Comparison of ENCODE assay signal across 13 mouse cellular contexts in the genomic region with DNA sequence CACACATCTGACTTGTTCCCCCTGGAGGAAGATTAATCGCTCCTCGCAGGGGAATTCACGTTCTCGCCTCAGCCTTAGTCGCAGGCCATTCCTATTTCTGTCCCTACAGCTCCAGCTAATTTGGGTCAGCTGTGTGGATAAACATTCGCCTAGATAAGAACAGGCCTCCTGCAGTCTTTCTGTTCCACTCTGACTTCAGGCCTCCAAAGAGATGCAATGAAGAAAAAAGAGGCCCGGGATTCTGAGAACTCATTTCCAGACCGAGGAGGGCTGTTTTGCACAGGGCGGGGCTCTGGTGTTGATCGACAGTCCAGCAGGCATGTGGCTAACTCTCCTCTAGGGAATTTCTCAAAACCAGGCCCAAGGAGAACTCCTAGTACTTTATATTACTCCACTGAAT. TPM values are rescaled to one million over a fixed set of nuclear protein-coding genes. Genes with fewer than 3 reads are reported as not detected.
DNase-seq lines count a peak whose midpoint lies in the region; ATAC-seq lines count a peak whose summit lies in the region.
"Had no signal": no experiment of that assay in that cellular context is flagged by ENCODE, and none has a peak within 500 bp of the region (broad histone marks: within the 10 kb centered on the region; RNA-seq: fewer than 3 reads in every experiment).

No protein-coding gene starts in this region.

- H3K27ac ChIP-seq in heart, embryonic 13.5 days (replicated peaks): peak overlapping the region; percentile 90
- H3K27ac ChIP-seq in intestine, embryonic 15.5 days: no peak overlapping the region
- H3K27ac ChIP-seq: liver, embryonic 12.5 days; midbrain, embryonic 10.5 days; neural tube, embryonic 15.5 days had no signal

- peak; percentile 97 for DNase-seq in heart, adult 11 months
- no peak for DNase-seq in heart, postnatal 25 days (ENCODE audit: low spot score)
- DNase-seq in 3T3-L1 (ENCODE audit: low read depth, low spot score): peak; percentile 14
- DNase-seq in embryo, embryonic 11 days: peak; percentile 40
- no peak for DNase-seq in right cerebral cortex, postnatal 4 days
- no peak for DNase-seq in thymus, adult 18-20 months
- DNase-seq: right cerebral cortex, postnatal 25 days had no signal

- peaks cover 72% of the 10 kb centered on the region for H3K4me1 ChIP-seq in heart, embryonic 13.5 days
- no peaks in the 10 kb centered on the region for H3K4me1 ChIP-seq in intestine, embryonic 15.5 days (replicated peaks)
- H3K4me1 ChIP-seq: liver, embryonic 12.5 days had no signal

- no peaks in the 10 kb centered on the region for H3K27me3 ChIP-seq in heart, embryonic 13.5 days (replicated peaks)
- no peaks in the 10 kb centered on the region for H3K27me3 ChIP-seq in intestine, embryonic 15.5 days (replicated peaks)
- H3K27me3 ChIP-seq: liver, embryonic 12.5 days; neural tube, embryonic 15.5 days had no signal

- peak; percentile 40; the same call in 1 of the 2 replicates for ATAC-seq in heart, embryonic 13.5 days (ENCODE audit: extremely low read depth, insufficient number of reproducible peaks, low FRiP score, low TSS enrichment)
- ATAC-seq in intestine, embryonic 15.5 days: no peak
- ATAC-seq: liver, embryonic 12.5 days had no signal

- WGBS in heart, embryonic 13.5 days: 10% methylated on average over 10 of the region's 10 CpGs
- WGBS in intestine, embryonic 15.5 days: 46% methylated on average over 10 of the region's 10 CpGs

- H3K4me3 ChIP-seq in heart, embryonic 13.5 days: no peak overlapping the region
- H3K4me3 ChIP-seq in intestine, embryonic 15.5 days (replicated peaks): no peak overlapping the region
- H3K4me3 ChIP-seq: liver, embryonic 12.5 days; midbrain, embryonic 10.5 days; neural tube, embryonic 15.5 days had no signal

- peaks cover 85% of the 10 kb centered on the region for H3K36me3 ChIP-seq in heart, embryonic 13.5 days
- no peaks in the 10 kb centered on the region for H3K36me3 ChIP-seq in intestine, embryonic 15.5 days
- H3K36me3 ChIP-seq: liver, embryonic 12.5 days; midbrain, embryonic 10.5 days; neural tube, embryonic 15.5 days had no signal

- peak overlapping the region; percentile 66 for H3K9ac ChIP-seq in heart, embryonic 13.5 days
- no peak overlapping the region for H3K9ac ChIP-seq in intestine, embryonic 15.5 days
- H3K9ac ChIP-seq: liver, embryonic 12.5 days; neural tube, embryonic 15.5 days had no signal

- peak overlapping the region; percentile 32 for H3K4me2 ChIP-seq in heart, embryonic 13.5 days
- no peak overlapping the region for H3K4me2 ChIP-seq in intestine, embryonic 15.5 days (replicated peaks)
- H3K4me2 ChIP-seq: liver, embryonic 12.5 days; neural tube, embryonic 15.5 days had no signal

- H3K9me3 ChIP-seq in heart, embryonic 13.5 days: no peaks in the 10 kb centered on the region
- H3K9me3 ChIP-seq in intestine, embryonic 15.5 days: no peaks in the 10 kb centered on the region
- H3K9me3 ChIP-seq: liver, embryonic 12.5 days; midbrain, embryonic 10.5 days; neural tube, embryonic 15.5 days had no signal

- intact Hi-C loops in heart, postnatal 25 days (cut with DNase I): no loop called here

RNA-seq across cellular contexts. Expression of gene Myocd, which starts 43.0 kb away (rescaled TPM):
- total RNA-seq in heart, postnatal 25 days (2021): 100 to 1,000 TPM in 1 of 2 experiments, 10 to 100 TPM in 1; 85.7 to 101 TPM
- 60.7 and 67.1 TPM in 2 replicates for polyA plus RNA-seq in heart, embryonic 13.5 days (2015; fragmentation: Nextera tagmentation; extraction: Ambion mirVana)
- polyA plus RNA-seq in intestine, embryonic 15.5 days (2015; fragmentation: Nextera tagmentation; extraction: Ambion mirVana): 28.9 and 31.5 TPM in 2 replicates
- total RNA-seq: common myeloid progenitor, adult 5-6 weeks had no signal

Comparison
In these comparisons a context has a peak if more than half of its experiments do, and no peak if none do; other contexts are left out.
1. DNase-seq: peak in heart, adult 11 months (single experiment), 3T3-L1 (single experiment) and embryo, embryonic 11 days (single experiment); none in heart, postnatal 25 days (single experiment), right cerebral cortex, postnatal 4 days (single experiment) and thymus, adult 18-20 months (0 of 2).